Mouse (Mus musculus): Measurements from ENCODE around the gene Ccdc73.

DNA sequence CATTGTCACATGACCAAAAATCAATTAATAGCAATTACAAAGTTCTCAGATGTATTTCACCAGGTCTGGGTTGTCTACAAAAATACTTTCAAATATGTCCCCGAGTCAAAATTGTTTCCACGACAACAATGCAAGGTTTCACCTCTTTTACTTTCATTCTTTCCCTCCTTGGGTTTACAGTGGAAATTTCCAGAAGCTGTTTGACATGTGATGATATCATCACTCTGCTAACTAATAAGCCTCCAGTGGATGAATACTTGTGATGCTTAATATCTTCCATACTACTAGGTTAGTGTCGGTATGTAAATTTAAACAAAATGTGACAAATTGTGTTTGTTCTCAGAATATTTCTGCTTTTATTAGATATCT, 17.6 kb upstream of the Ccdc73 start:
- TF ChIP-seq RAD21 (IDR thresholded peaks at IDR 0.05; ENCODE audit: low read depth, low read length) (no peak), ZKSCAN1 (IDR thresholded peaks at IDR 0.05; ENCODE audit: low read depth, low read length) (no peak), POLR2A (IDR thresholded peaks at IDR 0.05; ENCODE audit: control insufficient read depth in 1 of 2, insufficient read depth in 1 of 2, low read depth in 1 of 2, low read length in 2 of 2, poor library complexity in 1 of 2) (no peak), MEF2A (IDR thresholded peaks at IDR 0.05; ENCODE audit: extremely low read depth, insufficient replicate concordance, low read depth, low read length, poor library complexity, severe bottlenecking) (no peak), NELFE (IDR thresholded peaks at IDR 0.05; ENCODE audit: low read depth, low read length) (no peak), CTCF (IDR thresholded peaks at IDR 0.05 in 2 of 3, conservative IDR thresholded peaks at IDR 0.05 in 1 of 3; ENCODE audit: control insufficient read depth in 1 of 3, insufficient read depth in 1 of 3, low read depth in 2 of 3, low read length in 3 of 3, poor library complexity in 1 of 3, severe bottlenecking in 1 of 3) (no peak), EP300 (IDR thresholded peaks at IDR 0.05; ENCODE audit: low read depth in 1 of 2, low read length in 2 of 2) (no peak), MYC (IDR thresholded peaks at IDR 0.05; ENCODE audit: low read depth, low read length) (no peak), ZMIZ1 (IDR thresholded peaks at IDR 0.05; ENCODE audit: low read depth, low read length) (no peak), CHD2 (IDR thresholded peaks at IDR 0.05; ENCODE audit: low read length) (no peak), TAL1 (IDR thresholded peaks at IDR 0.05; ENCODE audit: low read length) (no peak), TCF12 (IDR thresholded peaks at IDR 0.05; ENCODE audit: low read depth, low read length) (no peak), GATA1 (IDR thresholded peaks at IDR 0.05; ENCODE audit: low read depth, low read length) (no peak), UBTF (IDR thresholded peaks at IDR 0.05; ENCODE audit: borderline replicate concordance, insufficient read depth, low read depth, low read length) (no peak)

Measured in MEL (cell line).